Mouse (Mus musculus) frontal cortex, postnatal 14 days (tissue): ENCODE measurements around the gene Stard3.
"Not testable (repeated sequence)": the region's sequence is repeated elsewhere in the genome, so short reads cannot be mapped to it uniquely, and the experiment has no call there.

Experiments used
- DNase-seq, 2 experiments: peaks; one replicate each; pipeline ENCODE4 v3.0.0; 2022; ENCODE audit warnings: low spot score in 2 of 2

Gene Stard3

GRCm38 (mm10) chr11:98374266-98374665 lies 16.1 kb downstream of the Stard3 start:
- no peak for DNase-seq

GRCm38 (mm10) chr11:98376756-98377155 lies 18.6 kb downstream of the Stard3 start:
- no peak for DNase-seq

- DNase-seq: no peak
These were observed 19.6 kb downstream of the Stard3 start for GRCm38 (mm10) chr11:98377787-98378186.

- DNase-seq: no peak
These were observed 21.2 kb downstream of the Stard3 start for GRCm38 (mm10) chr11:98379379-98379778.

- no peak for DNase-seq
These were observed 21.9 kb downstream of the Stard3 start for GRCm38 (mm10) chr11:98380106-98380505.

GRCm38 (mm10) chr11:98381651-98382050 lies 23.5 kb downstream of the Stard3 start:
- no peak for DNase-seq

- DNase-seq: not testable (repeated sequence)
These were observed 24.2 kb downstream of the Stard3 start for GRCm38 (mm10) chr11:98382405-98382804.

GRCm38 (mm10) chr11:98383261-98384030 lies 25.3 kb downstream of the Stard3 start, which contains the start of gene Tcap:
Gene Tcap (plus strand): TSS chr11:98383811.
- DNase-seq: no peak

GRCm38 (mm10) chr11:98384216-98384615 lies 26.0 kb downstream of the Stard3 start:
- no peak for DNase-seq

GRCm38 (mm10) chr11:98384721-98385637 lies 26.8 kb downstream of the Stard3 start:
- DNase-seq: no peak

- no peak for DNase-seq
These were observed 27.7 kb downstream of the Stard3 start, which contains the start of gene Pnmt for GRCm38 (mm10) chr11:98385638-98386585. Gene Pnmt (plus strand): TSS chr11:98386450.

GRCm38 (mm10) chr11:98386596-98386995 lies 28.4 kb downstream of the Stard3 start:
- no peak for DNase-seq

GRCm38 (mm10) chr11:98387056-98387577 lies 28.9 kb downstream of the Stard3 start:
- DNase-seq: no peak

- DNase-seq: no peak
These were observed 30.1 kb downstream of the Stard3 start for GRCm38 (mm10) chr11:98388282-98388681.

- DNase-seq: peak in 1 of 2 experiments; percentile 59
These were observed 31.1 kb downstream of the Stard3 start for GRCm38 (mm10) chr11:98389221-98389780.

- DNase-seq: no peak
These were observed 32.0 kb downstream of the Stard3 start for GRCm38 (mm10) chr11:98390141-98390540.

GRCm38 (mm10) chr11:98392034-98392433 lies 33.9 kb downstream of the Stard3 start:
- DNase-seq: no peak

GRCm38 (mm10) chr11:98392645-98393044 lies 34.5 kb downstream of the Stard3 start:
- DNase-seq: no peak

- DNase-seq: no peak
These were observed 35.1 kb downstream of the Stard3 start for GRCm38 (mm10) chr11:98393317-98393716.

GRCm38 (mm10) chr11:98394301-98394700 lies 36.1 kb downstream of the Stard3 start:
- no peak for DNase-seq

GRCm38 (mm10) chr11:98395041-98395440 lies 36.9 kb downstream of the Stard3 start:
- no peak for DNase-seq
